Mouse (Mus musculus) ES-E14 (cell line): ENCODE measurements around the gene Olfr1497. TPM values are rescaled to one million over a fixed set of nuclear protein-coding genes. Genes with fewer than 3 reads are reported as not detected.

ENCODE experiments used
- DNase-seq: peaks from one replicate; pipeline ENCODE4 v3.0.0-alpha.2; 2013; ENCODE audit warnings: low read depth, low spot score
- H3K27ac ChIP-seq: 2 replicates; pipeline ENCODE4 v1.5.1; 2012; ENCODE audit warnings: low read depth, mild to moderate bottlenecking, low read length, moderate library complexity, mixed read lengths; ENCODE audit not compliant: poor library complexity, insufficient read depth, severe bottlenecking
- H3K36me3 ChIP-seq: 2 replicates; pipeline ENCODE4 v1.6.1; 2012; ENCODE audit warnings: mild to moderate bottlenecking, low read length, moderate library complexity, mixed read lengths; ENCODE audit not compliant: control insufficient read depth, poor library complexity, insufficient read depth, severe bottlenecking
- H3K4me1 ChIP-seq, 2 experiments: fragments of 150-350 bp in 1 of 2; sonication (generic) in 1 of 2; 2 replicates each; pipeline ENCODE4 v1.6.1; 2012; ENCODE audit warnings: low read length in 2 of 2, mild to moderate bottlenecking in 1 of 2, mixed read lengths in 1 of 2; ENCODE audit not compliant: control insufficient read depth in 2 of 2, insufficient read depth in 2 of 2, poor library complexity in 1 of 2
- H3K4me3 ChIP-seq, 2 experiments: fragments of 150-350 bp in 1 of 2; sonication (generic) in 1 of 2; 2 replicates each; pipeline ENCODE4 v1.5.1; 2012; ENCODE audit warnings: low read length in 2 of 2, low read depth in 1 of 2, mild to moderate bottlenecking in 1 of 2, mixed read lengths in 1 of 2; ENCODE audit not compliant: insufficient read depth in 1 of 2, poor library complexity in 1 of 2, severe bottlenecking in 1 of 2
- H3K9ac ChIP-seq: 2 replicates; pipeline ENCODE4 v1.6.1; 2012; ENCODE audit warnings: low read depth, mild to moderate bottlenecking, low read length, mixed read lengths; ENCODE audit not compliant: poor library complexity, insufficient read depth, severe bottlenecking
- H3K9me3 ChIP-seq: fragments of 150-350 bp; sonication (generic); 2 replicates; pipeline ENCODE4 v1.6.1; 2012; ENCODE audit warnings: low read depth, mild to moderate bottlenecking, low read length; ENCODE audit not compliant: control insufficient read depth, insufficient read depth
- CHD2 ChIP-seq: IDR thresholded peaks from 2 replicates; pipeline ENCODE4 v1.6.1; 2014; ENCODE audit warnings: mild to moderate bottlenecking, low read depth, low read length, inconsistent platforms
- HCFC1 ChIP-seq: IDR thresholded peaks from 2 replicates; pipeline ENCODE4 v1.6.1; 2012; ENCODE audit warnings: low read length, inconsistent platforms, borderline replicate concordance; ENCODE audit not compliant: insufficient read depth
- MAFK ChIP-seq: IDR thresholded peaks from 2 replicates; pipeline ENCODE4 v1.6.1; 2014; ENCODE audit warnings: mild to moderate bottlenecking, low read depth, low read length, inconsistent platforms; ENCODE audit not compliant: insufficient read depth
- ZC3H11A ChIP-seq: IDR thresholded peaks from 2 replicates; pipeline ENCODE4 v1.6.1; 2012; ENCODE audit warnings: low read depth, mild to moderate bottlenecking, inconsistent platforms, low read length, borderline replicate concordance
- ZNF384 ChIP-seq: IDR thresholded peaks from 2 replicates; pipeline ENCODE4 v1.6.1; 2012; ENCODE audit warnings: low read depth, low read length, inconsistent platforms
- in situ Hi-C, 2 experiments: fragments of 600-800 bp; cut with MboI; formaldehyde crosslinking; loops; one replicate each; pipeline ENCODE4 v1.15.1; 2025; ENCODE audit warnings: low sequenced_read_pairs in 2 of 2, inconsistent platforms in 1 of 2; ENCODE audit not compliant: unreplicated experiment in 2 of 2
- total RNA-seq: library from RNA; depleted of rRNA; stranded (reverse); fragments of 300-350 nt; gene quantifications from 2 replicates; pipeline ENCODE4 v1.2.3, GENCODE M21; 2012; rRNA removed

Olfr1497 gene
- not detected in 2 replicates for total RNA-seq

- no peak within 1 kb of the TSS for H3K27ac ChIP-seq
- no peaks in the 10 kb centered on the region; a peak in 1 of 4 replicates for H3K4me1 ChIP-seq
- in situ Hi-C loops: no loop called here
- H3K9me3 ChIP-seq: no peaks in the 10 kb centered on the region
- no peaks in the 10 kb centered on the region for H3K36me3 ChIP-seq
- H3K9ac ChIP-seq: no peak within 1 kb of the TSS
- no peak within 1 kb of the TSS for H3K4me3 ChIP-seq
- no peak for DNase-seq
- TF ChIP-seq ZC3H11A (no peak), CHD2 (no peak), ZNF384 (no peak), MAFK (no peak), HCFC1 (no peak)
Observed at GRCm38 (mm10) chr19:13798102-13798501, at the start of gene Olfr1497. TSS of gene Olfr1497 (minus strand) at chr19:13798202.

DNA sequence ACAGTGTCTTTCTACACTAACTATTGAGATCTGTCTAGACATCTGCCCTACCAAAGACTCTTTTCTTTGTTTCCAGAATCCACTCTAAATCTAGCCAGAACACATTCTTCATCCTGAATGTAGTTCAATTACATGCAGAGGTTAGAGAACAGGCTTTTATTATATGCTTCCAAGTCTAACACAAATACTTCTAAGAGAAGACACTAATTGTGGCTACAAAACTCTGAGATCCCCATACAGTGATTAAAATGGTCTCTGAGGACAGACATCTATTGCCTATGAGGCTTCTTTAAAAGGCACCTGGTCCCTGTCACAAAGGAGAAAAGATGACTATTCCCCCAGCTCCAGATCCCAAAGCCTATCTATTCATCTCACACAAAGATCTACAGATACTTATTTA lies 32.4 kb upstream of the Olfr1497 start, which contains the start of gene Olfr1500:
Olfr1500 (minus strand) TSS at position 101 of the 400 bp plus-strand sequence.
- Histone ChIP-seq H3K4me1 (no peaks in the 10 kb centered on the region), H3K9ac (no peak within 1 kb of the TSS), H3K4me3 (no peak within 1 kb of the TSS), H3K27ac (no peak within 1 kb of the TSS), H3K36me3 (no peaks in the 10 kb centered on the region), H3K9me3 (no peaks in the 10 kb centered on the region)
- TF ChIP-seq CHD2 (no peak), ZNF384 (no peak), HCFC1 (no peak), ZC3H11A (no peak), MAFK (no peak)
- no peak for DNase-seq
- in situ Hi-C loops: no loop called here

GRCm38 (mm10) chr19:13828447-13828846 lies 30.4 kb upstream of the Olfr1497 start:
- H3K27ac ChIP-seq: no peak overlapping the region
- no peak for TF ChIP-seq MAFK
- no peak for TF ChIP-seq HCFC1
- no peak for TF ChIP-seq ZC3H11A
- TF ChIP-seq CHD2: no peak
- TF ChIP-seq ZNF384: no peak
- in situ Hi-C loops: no loop called here

GRCm38 (mm10) chr19:13820847-13821246 lies 22.8 kb upstream of the Olfr1497 start:
- H3K9ac ChIP-seq: no peak overlapping the region
- DNase-seq: no peak
- H3K9me3 ChIP-seq: no peaks in the 10 kb centered on the region
- H3K27ac ChIP-seq: no peak overlapping the region
- no peaks in the 10 kb centered on the region for H3K36me3 ChIP-seq
- in situ Hi-C loops: no loop called here
- TF ChIP-seq ZC3H11A (no peak), CHD2 (no peak), HCFC1 (no peak), ZNF384 (no peak), MAFK (no peak)
- H3K4me1 ChIP-seq: no peaks in the 10 kb centered on the region
- H3K4me3 ChIP-seq: no peak overlapping the region

More at GRCm38 (mm10) chr19:13828447-13828846, 30.4 kb upstream of the Olfr1497 start:
- H3K36me3 ChIP-seq: no peaks in the 10 kb centered on the region
- no peak overlapping the region for H3K4me3 ChIP-seq
- no peak for DNase-seq
- no peaks in the 10 kb centered on the region for H3K9me3 ChIP-seq
- no peak overlapping the region for H3K9ac ChIP-seq
- H3K4me1 ChIP-seq: no peaks in the 10 kb centered on the region

DNA sequence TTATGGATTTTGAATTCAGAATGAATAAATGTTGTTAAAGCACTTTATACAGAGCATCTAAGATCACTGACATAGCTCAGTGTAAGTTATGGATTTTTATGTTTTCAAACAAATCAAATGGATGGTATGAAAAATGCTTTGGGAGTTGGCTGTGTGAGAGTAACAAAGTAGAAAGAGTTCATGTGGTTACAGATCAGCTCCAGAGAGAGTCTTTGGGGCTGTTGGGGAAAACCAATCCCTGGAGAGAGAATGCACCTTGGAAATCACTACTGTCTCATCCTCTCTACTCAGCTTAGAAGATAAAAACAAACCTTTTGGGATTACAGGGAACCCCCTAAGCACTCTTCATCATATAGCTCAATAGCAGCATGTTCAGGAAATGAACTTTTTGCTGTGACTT lies 21.3 kb upstream of the Olfr1497 start, which contains the start of gene Olfr1499:
Olfr1499 (minus strand) TSS at position 101 of the 400 bp plus-strand sequence.
- H3K4me1 ChIP-seq: no peaks in the 10 kb centered on the region

More for the DNA sequence above, 21.3 kb upstream of the Olfr1497 start, which contains the start of gene Olfr1499:
- Histone ChIP-seq H3K27ac (no peak within 1 kb of the TSS), H3K9ac (no peak within 1 kb of the TSS), H3K4me3 (no peak within 1 kb of the TSS), H3K36me3 (no peaks in the 10 kb centered on the region), H3K9me3 (no peaks in the 10 kb centered on the region)
- TF ChIP-seq HCFC1 (no peak), MAFK (no peak), ZNF384 (no peak), ZC3H11A (no peak), CHD2 (no peak)
- in situ Hi-C loops: no loop called here
- DNase-seq: no peak
